Comparison of ENCODE assay signal across 2 mouse cellular contexts in the genomic region with DNA sequence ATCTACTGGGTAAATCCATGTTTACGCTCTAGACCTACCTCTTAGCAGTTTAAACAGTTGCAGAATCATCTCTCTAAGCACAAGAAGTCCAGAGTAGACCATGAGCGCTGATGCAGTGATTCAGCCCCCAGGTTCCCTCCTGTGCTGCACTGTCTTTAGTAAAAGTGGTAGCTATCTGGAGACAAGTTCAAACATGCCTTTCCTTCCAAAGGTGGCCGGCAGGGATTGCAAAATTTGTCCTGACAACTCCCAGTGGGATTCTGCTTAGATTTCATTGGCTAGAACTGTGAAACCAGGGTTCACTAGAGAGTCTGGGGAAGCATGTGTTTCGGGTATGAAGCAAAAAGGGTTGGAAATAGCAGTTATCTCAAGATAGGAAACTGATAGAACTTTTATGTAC.
TF ChIP-seq lines count a peak whose summit lies in the region.

No protein-coding gene starts in this region.

TF ChIP-seq in CH12.LX, 34 proteins besides CTCF, POLR2A, EP300 and RAD21 (continued from another document):
- TF ChIP-seq TBP (conservative IDR thresholded peaks at IDR 0.05; ENCODE audit: low read depth, low read length) (no peak), JUND (conservative IDR thresholded peaks at IDR 0.05; ENCODE audit: low read depth, low read length) (no peak), ZC3H11A (IDR thresholded peaks at IDR 0.05; ENCODE audit: low read depth, low read length) (no peak), MXI1 (IDR thresholded peaks at IDR 0.05; ENCODE audit: low read depth, low read length) (no peak; the same call in 1 of the 2 replicates), KAT2A (IDR thresholded peaks at IDR 0.05; ENCODE audit: insufficient replicate concordance, low read length) (no peak), TCF12 (IDR thresholded peaks at IDR 0.05; ENCODE audit: low read depth, low read length) (peak; percentile 41; the same call in 1 of the 2 replicates), NRF1 (IDR thresholded peaks at IDR 0.05; ENCODE audit: low read depth, low read length) (no peak), MAZ (IDR thresholded peaks at IDR 0.05; ENCODE audit: low read depth, low read length) (no peak), MAX (IDR thresholded peaks at IDR 0.05; ENCODE audit: low read length) (peak; percentile 48), CHD2 (IDR thresholded peaks at IDR 0.05; ENCODE audit: low read length) (peak; percentile 42; the same call in 1 of the 2 replicates), NELFE (IDR thresholded peaks at IDR 0.05; ENCODE audit: low read depth, low read length) (no peak), SIN3A (IDR thresholded peaks at IDR 0.05; ENCODE audit: low read length) (no peak), ETS1 (conservative IDR thresholded peaks at IDR 0.05; ENCODE audit: low read depth, low read length) (peak; percentile 37; the same call in 1 of the 2 replicates), PAX5 (IDR thresholded peaks at IDR 0.05; ENCODE audit: low read length) (no peak), ELF1 (IDR thresholded peaks at IDR 0.05; ENCODE audit: low read depth, low read length) (no peak), E2F4 (IDR thresholded peaks at IDR 0.05; ENCODE audit: insufficient replicate concordance, low read depth, low read length) (no peak), RCOR1 (conservative IDR thresholded peaks at IDR 0.05; ENCODE audit: low read depth, low read length) (0 out of 2 replicates have a peak, but pooled peaks have one; percentile 28), GABPA (IDR thresholded peaks at IDR 0.05; ENCODE audit: insufficient replicate concordance, low read depth, low read length) (no peak), IRF4 (IDR thresholded peaks at IDR 0.05; ENCODE audit: low read depth, low read length) (peak; percentile 56), UBTF (IDR thresholded peaks at IDR 0.05; ENCODE audit: low read depth, low read length) (no peak), BHLHE40 (IDR thresholded peaks at IDR 0.05; ENCODE audit: low read depth, low read length) (no peak), MAFK (IDR thresholded peaks at IDR 0.05; ENCODE audit: insufficient replicate concordance, low read length) (no peak), CHD1 (IDR thresholded peaks at IDR 0.05; ENCODE audit: low read depth, low read length) (peak; percentile 97), USF2 (conservative IDR thresholded peaks at IDR 0.05; ENCODE audit: low read depth, low read length) (no peak), MEF2A (IDR thresholded peaks at IDR 0.05; ENCODE audit: borderline replicate concordance, low read depth, low read length) (peak; percentile 64; the same call in 1 of the 2 replicates), POLR2AphosphoS2 (IDR thresholded peaks at IDR 0.05; ENCODE audit: low read depth, low read length) (no peak), HCFC1 (IDR thresholded peaks at IDR 0.05; ENCODE audit: low read depth, low read length) (no peak), ZNF384 (IDR thresholded peaks at IDR 0.05; ENCODE audit: low read depth, low read length) (no peak; the same call in 1 of the 2 replicates)

TF ChIP-seq in ES-E14, 5 proteins besides CTCF, POLR2A, EP300 and RAD21 (continued from another document):
- TF ChIP-seq ZC3H11A (IDR thresholded peaks at IDR 0.05; ENCODE audit: borderline replicate concordance, low read depth, low read length) (no peak), HCFC1 (IDR thresholded peaks at IDR 0.05; ENCODE audit: borderline replicate concordance, insufficient read depth, low read length) (no peak), CHD2 (IDR thresholded peaks at IDR 0.05; ENCODE audit: low read depth, low read length) (no peak), MAFK (IDR thresholded peaks at IDR 0.05; ENCODE audit: insufficient read depth, low read depth, low read length) (no peak)
